Mouse (Mus musculus) midbrain, embryonic 10.5 days (tissue): ENCODE measurements around the gene Armc9. TPM values are rescaled to one million over a fixed set of nuclear protein-coding genes. Genes with fewer than 3 reads are reported as not detected.
A peak's percentile ranks its signal among the peaks of the same experiment; 100 is the strongest.

Source experiments
- DNase-seq: peaks from one replicate; pipeline ENCODE4 v3.0.0-alpha.2; 2017; ENCODE audit warnings: low spot score
- H3K27ac ChIP-seq: fragments of 300-500 bp; sonication (generic); replicated peaks from 2 replicates; pipeline ENCODE4 v1.5.1; 2016; ENCODE audit warnings: mild to moderate bottlenecking
- H3K27me3 ChIP-seq: fragments of 300-500 bp; sonication (generic); 2 replicates; pipeline ENCODE4 v1.6.1; 2016; ENCODE audit warnings: low read depth, mild to moderate bottlenecking; ENCODE audit not compliant: poor library complexity, severe bottlenecking
- H3K36me3 ChIP-seq: fragments of 300-500 bp; sonication (generic); 2 replicates; pipeline ENCODE4 v1.6.1; 2016; ENCODE audit warnings: mild to moderate bottlenecking, moderate library complexity
- H3K4me1 ChIP-seq: fragments of 300-500 bp; sonication (generic); 2 replicates; pipeline ENCODE4 v1.6.1; 2016
- H3K4me3 ChIP-seq: fragments of 300-500 bp; sonication (generic); 2 replicates; pipeline ENCODE4 v1.5.1; 2016; ENCODE audit warnings: mild to moderate bottlenecking, moderate library complexity
- H3K9me3 ChIP-seq: fragments of 300-500 bp; sonication (generic); replicated peaks from 2 replicates; pipeline ENCODE4 v1.6.1; 2016; ENCODE audit warnings: mild to moderate bottlenecking
- WGBS: fragments of 180-500 bp; shearing (Covaris S2); methylation state at CpG from one replicate; pipeline ENCODE4 v1.1.7; 2016; 5-methylcytosine and 5-hydroxymethylcytosine counted together
- polyA plus RNA-seq: library from polyadenylated mRNA; unstranded; fragments of >200 nt; fragmentation: Nextera tagmentation; extraction: Ambion mirVana; gene quantifications from 2 replicates; pipeline ENCODE4 v1.2.1, GENCODE M21; 2016

Armc9 gene
- polyA plus RNA-seq, 1 experiment from 2014 or later = 41.3 TPM

DNA sequence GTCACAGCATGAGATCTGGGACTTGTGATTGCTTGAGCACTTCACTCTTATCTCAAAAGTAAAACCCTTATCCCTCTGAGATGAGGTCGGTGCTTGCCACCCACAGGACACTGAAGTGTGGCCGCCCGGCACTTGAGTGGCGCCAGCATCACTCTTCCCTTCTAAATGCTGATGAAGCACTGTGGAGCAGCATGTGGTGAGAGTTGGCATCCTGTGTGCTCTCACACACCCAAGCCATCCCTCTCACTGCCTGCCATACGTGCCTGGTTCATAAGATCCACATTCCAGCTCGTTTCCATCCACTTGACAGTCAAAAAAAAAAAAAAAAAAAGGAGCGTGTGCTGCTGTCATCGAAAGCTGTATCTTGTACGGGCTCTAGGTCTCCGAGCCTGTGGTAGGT, 80.5 kb downstream of the Armc9 start:
- no peak for DNase-seq
- WGBS = 95% methylated on average over 10 of the region's 10 CpGs
- H3K27ac ChIP-seq = no peak overlapping the region

GRCm38 (mm10) chr1:86236442-86236841, 81.9 kb downstream of the Armc9 start:
- no peaks in the 10 kb centered on the region for H3K9me3 ChIP-seq
- no peak overlapping the region for H3K4me3 ChIP-seq
- 0 out of 2 replicates have a peak, but pooled peaks cover 4% of the 10 kb centered on the region for H3K4me1 ChIP-seq
- no peak overlapping the region for H3K27ac ChIP-seq
- no peak for DNase-seq
- 91% methylated on average over 10 of the region's 10 CpGs for WGBS
- peaks cover 3% of the 10 kb centered on the region; the same call in 1 of the 2 replicates for H3K36me3 ChIP-seq
- H3K27me3 ChIP-seq = no peaks in the 10 kb centered on the region

More for the DNA sequence above, 80.5 kb downstream of the Armc9 start:
- no peak overlapping the region for H3K4me3 ChIP-seq
- H3K27me3 ChIP-seq = no peaks in the 10 kb centered on the region
- H3K4me1 ChIP-seq = 0 out of 2 replicates have a peak, but pooled peaks cover 4% of the 10 kb centered on the region
- H3K36me3 ChIP-seq = peaks cover 3% of the 10 kb centered on the region; the same call in 1 of the 2 replicates
- H3K9me3 ChIP-seq = no peaks in the 10 kb centered on the region

DNA sequence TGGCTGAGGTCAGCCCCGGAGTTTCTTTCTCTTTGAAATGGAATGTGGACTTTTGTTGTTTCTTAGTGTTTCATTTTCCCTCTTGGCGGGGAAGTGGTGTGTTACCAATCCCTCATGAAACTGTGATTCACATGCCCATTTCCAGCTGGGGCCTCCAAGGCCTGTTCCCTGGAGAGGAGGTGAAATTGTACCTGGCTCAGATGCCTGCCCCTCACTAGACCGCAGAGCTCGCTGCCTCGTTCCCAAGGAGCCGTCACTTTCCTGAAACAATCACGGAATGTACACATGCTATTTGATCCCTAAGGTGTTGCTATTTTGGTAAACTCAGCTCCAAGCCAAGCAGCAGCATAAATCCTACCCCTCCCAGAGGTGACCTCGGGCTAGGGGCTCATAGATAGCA, 84.4 kb downstream of the Armc9 start:
- no peak overlapping the region for H3K27ac ChIP-seq
- no peak overlapping the region for H3K4me3 ChIP-seq
- H3K4me1 ChIP-seq = 0 out of 2 replicates have a peak, but pooled peaks cover 2% of the 10 kb centered on the region
- no peak for DNase-seq
- peaks cover 3% of the 10 kb centered on the region; the same call in 1 of the 2 replicates for H3K36me3 ChIP-seq
- WGBS = 87% methylated on average over 8 of the region's 8 CpGs
- H3K27me3 ChIP-seq = no peaks in the 10 kb centered on the region
- H3K9me3 ChIP-seq = no peaks in the 10 kb centered on the region

DNA sequence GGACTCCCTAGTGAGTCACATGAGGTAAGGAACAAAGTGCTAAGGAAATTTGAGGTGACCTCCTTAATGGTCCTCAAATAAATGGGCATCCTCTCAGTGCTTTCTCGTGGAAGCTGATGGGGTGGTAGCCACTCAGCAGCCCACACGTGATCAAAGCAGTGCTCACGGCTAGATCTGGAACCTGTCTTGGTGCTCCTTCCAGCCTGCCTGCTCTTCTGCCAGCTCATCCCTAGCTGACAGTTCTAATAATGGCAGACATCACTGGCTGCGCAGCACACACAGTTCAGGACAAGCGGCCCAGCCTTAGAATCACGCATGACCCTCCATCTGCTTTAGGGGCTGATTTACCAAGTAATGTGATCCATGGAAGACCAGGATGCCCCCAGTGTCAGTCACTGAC, 85.3 kb downstream of the Armc9 start:
- no peaks in the 10 kb centered on the region for H3K4me1 ChIP-seq
- 88% methylated on average over 6 of the region's 6 CpGs for WGBS
- no peaks in the 10 kb centered on the region for H3K27me3 ChIP-seq
- no peak overlapping the region for H3K27ac ChIP-seq
- no peak overlapping the region for H3K4me3 ChIP-seq
- peaks cover 8% of the 10 kb centered on the region for H3K36me3 ChIP-seq
- DNase-seq = no peak
- no peaks in the 10 kb centered on the region for H3K9me3 ChIP-seq

DNA sequence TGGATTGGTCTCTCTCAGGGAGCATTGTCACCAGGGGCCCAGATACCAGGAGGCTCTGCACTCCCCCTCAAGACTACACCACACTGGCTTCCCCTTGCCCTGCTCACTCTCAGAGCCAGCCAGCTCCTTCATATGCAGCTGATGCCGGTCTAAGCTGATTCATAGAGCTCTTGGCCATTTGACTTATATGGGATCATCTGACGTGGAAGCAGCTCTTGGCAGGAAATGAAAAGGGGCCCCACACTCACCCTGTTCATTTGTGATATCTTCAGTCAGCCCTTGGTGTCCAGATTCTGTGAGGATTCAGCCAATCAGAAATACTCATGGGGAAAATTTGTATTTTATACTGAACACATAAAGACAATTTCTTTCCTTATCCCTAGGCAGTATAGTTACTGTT, 86.4 kb downstream of the Armc9 start:
- Histone ChIP-seq H3K4me1 (no peaks in the 10 kb centered on the region), H3K4me3 (no peak overlapping the region), H3K27me3 (no peaks in the 10 kb centered on the region), H3K36me3 (peaks cover 16% of the 10 kb centered on the region), H3K27ac (no peak overlapping the region), H3K9me3 (no peaks in the 10 kb centered on the region)
- no peak for DNase-seq
- WGBS = 82% methylated on average over 2 of the region's 2 CpGs

DNA sequence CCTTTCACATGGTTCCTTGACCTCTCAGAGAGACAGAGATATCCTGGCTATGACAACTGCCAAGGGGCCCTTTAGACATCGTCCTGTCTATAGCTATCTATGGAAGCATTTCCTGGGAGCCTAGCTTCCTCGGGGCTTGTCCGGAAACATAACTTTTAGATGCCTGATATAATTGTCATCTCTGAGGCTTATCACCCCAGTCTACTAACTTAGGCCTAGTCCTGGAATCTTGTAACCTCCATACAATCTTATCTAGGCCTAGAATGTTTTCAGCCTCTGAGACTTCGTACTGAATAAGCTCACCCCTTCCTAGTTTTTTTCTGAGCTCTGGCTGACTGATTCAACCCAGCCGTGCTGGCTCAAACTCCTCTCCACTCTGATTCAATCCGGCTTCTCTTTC, 88.9 kb downstream of the Armc9 start:
- peaks cover 27% of the 10 kb centered on the region for H3K36me3 ChIP-seq
- no peak for DNase-seq
- whole genome bisulfite sequencing = 92% methylated on average over 6 of the region's 6 CpGs
- H3K9me3 ChIP-seq = no peaks in the 10 kb centered on the region
- H3K27ac ChIP-seq = no peak overlapping the region
- H3K4me3 ChIP-seq = no peak overlapping the region
- no peaks in the 10 kb centered on the region for H3K4me1 ChIP-seq
- H3K27me3 ChIP-seq = no peaks in the 10 kb centered on the region

DNA sequence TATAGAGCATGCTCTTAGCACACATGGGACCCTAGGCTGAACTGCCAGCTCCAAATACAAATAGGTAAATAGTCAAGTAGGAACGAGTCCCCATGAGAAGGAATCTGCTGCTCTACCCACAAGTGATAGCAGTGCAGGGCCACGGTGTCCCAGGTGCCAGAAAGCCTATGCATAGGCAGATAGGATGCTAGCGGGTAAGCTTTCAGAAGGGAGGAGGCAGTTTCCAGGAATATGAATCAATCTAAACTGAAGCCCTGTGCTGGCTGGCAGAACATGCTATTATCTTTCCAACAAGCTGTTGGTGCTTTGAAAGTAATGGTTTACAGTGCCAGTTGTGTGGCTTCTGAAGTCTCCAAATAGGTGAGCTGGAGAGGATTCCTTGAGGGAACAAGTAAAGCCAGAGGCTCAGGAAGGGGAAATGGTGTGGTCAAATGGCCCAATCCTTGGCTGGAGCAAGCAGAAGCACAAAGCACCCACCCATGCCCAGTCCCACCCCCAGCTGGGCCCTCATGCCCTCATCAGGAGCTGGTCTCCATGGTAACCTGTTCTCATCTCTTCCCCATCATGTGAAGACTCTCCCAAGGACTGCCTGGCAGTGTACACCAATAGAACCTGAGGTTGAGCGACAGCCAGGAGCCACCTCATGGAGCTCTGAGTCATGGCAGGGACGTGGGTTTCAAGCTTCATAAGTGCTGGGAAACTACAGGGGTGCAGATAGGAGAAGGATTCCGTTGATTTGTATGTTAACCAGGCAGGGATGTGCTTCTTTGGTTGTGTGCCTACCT, 90.9 kb downstream of the Armc9 start:
- no peak overlapping the region for H3K27ac ChIP-seq
- peaks cover 37% of the 10 kb centered on the region for H3K36me3 ChIP-seq
- H3K9me3 ChIP-seq = no peaks in the 10 kb centered on the region
- no peaks in the 10 kb centered on the region for H3K27me3 ChIP-seq
- H3K4me1 ChIP-seq = no peaks in the 10 kb centered on the region
- no peak for DNase-seq
- WGBS = 88% methylated on average over 6 of the region's 6 CpGs
- no peak overlapping the region for H3K4me3 ChIP-seq

GRCm38 (mm10) chr1:86253410-86253809, 98.8 kb downstream of the Armc9 start:
- H3K4me1 ChIP-seq = peaks cover 6% of the 10 kb centered on the region; the same call in 1 of the 2 replicates
- WGBS = 94% methylated on average over 8 of the region's 8 CpGs

GRCm38 (mm10) chr1:86256311-86256710, 101.7 kb downstream of the Armc9 start:
- Histone ChIP-seq H3K27me3 (no peaks in the 10 kb centered on the region), H3K4me1 (peaks cover 6% of the 10 kb centered on the region; the same call in 1 of the 2 replicates), H3K4me3 (no peak overlapping the region), H3K36me3 (0 out of 2 replicates have a peak, but pooled peaks cover 3% of the 10 kb centered on the region), H3K27ac (no peak overlapping the region), H3K9me3 (no peaks in the 10 kb centered on the region)
- no peak for DNase-seq
- 85% methylated on average over 4 of the region's 4 CpGs for WGBS

More at GRCm38 (mm10) chr1:86253410-86253809, 98.8 kb downstream of the Armc9 start:
- Histone ChIP-seq H3K9me3 (no peaks in the 10 kb centered on the region), H3K4me3 (no peak overlapping the region), H3K27ac (no peak overlapping the region), H3K27me3 (no peaks in the 10 kb centered on the region), H3K36me3 (peaks cover 12% of the 10 kb centered on the region)
- no peak for DNase-seq

GRCm38 (mm10) chr1:86257228-86257627, 102.6 kb downstream of the Armc9 start:
- no peak for DNase-seq
- Histone ChIP-seq H3K9me3 (no peaks in the 10 kb centered on the region), H3K27ac (no peak overlapping the region), H3K36me3 (0 out of 2 replicates have a peak, but pooled peaks cover 3% of the 10 kb centered on the region), H3K4me1 (peaks cover 6% of the 10 kb centered on the region; the same call in 1 of the 2 replicates), H3K4me3 (no peak overlapping the region), H3K27me3 (no peaks in the 10 kb centered on the region)
- WGBS = 93% methylated on average over 8 of the region's 8 CpGs

DNA sequence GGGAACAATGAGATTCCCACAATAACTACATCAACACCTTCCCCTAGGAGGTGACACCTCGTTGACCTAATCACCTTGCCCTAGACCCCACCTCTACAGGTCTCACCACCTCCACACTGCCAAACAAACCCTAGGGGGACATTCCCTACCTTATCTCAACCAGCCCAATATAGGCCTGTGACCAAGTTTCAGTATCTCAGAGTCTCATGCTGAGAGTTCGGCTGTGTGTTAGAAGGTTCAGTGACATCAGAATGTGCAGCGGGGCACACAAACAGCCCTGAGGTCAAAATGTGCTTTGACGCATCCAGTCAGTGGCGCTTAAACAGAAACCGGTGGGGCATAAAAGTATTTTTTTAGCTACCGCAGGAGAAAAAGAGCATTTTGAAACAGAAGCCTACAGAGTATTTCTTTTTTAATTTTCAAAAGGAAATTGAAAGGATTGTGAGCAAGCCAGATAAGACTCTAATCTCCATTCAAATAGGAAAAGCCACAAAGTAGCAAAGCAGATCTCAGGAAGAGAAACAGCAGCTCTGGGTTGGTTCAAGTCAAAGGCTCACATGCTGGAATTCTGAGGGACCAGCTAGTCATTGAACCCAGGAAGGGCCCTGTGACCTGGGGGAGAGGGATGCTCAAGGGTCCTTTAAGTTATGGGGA, 103.7 kb downstream of the Armc9 start:
- Histone ChIP-seq H3K27ac (no peak overlapping the region), H3K4me1 (peaks cover 6% of the 10 kb centered on the region; the same call in 1 of the 2 replicates), H3K4me3 (no peak overlapping the region), H3K9me3 (no peaks in the 10 kb centered on the region), H3K27me3 (no peaks in the 10 kb centered on the region), H3K36me3 (0 out of 2 replicates have a peak, but pooled peaks cover 3% of the 10 kb centered on the region)
- no peak for DNase-seq
- WGBS = 66% methylated on average over 7 of the region's 7 CpGs

GRCm38 (mm10) chr1:86263564-86264339, 109.2 kb downstream of the Armc9 start:
- Histone ChIP-seq H3K27me3 (no peaks in the 10 kb centered on the region), H3K4me3 (no peak overlapping the region), H3K27ac (0 out of 2 replicates have a peak overlapping the region, but pooled peaks have one; percentile 42), H3K36me3 (no peaks in the 10 kb centered on the region), H3K4me1 (peaks cover 3% of the 10 kb centered on the region; the same call in 1 of the 2 replicates), H3K9me3 (no peaks in the 10 kb centered on the region)
- DNase-seq = no peak
- WGBS = 58% methylated on average over 7 of the region's 7 CpGs
